Mouse (Mus musculus) urinary bladder, adult 18-20 months (tissue): ENCODE results near the gene Rad51b.

ENCODE experiments used
- DNase-seq, 2 experiments: peaks; one replicate each; pipeline ENCODE4 v3.0.0; 2022; ENCODE audit warnings: low spot score in 2 of 2, mixed read lengths in 2 of 2

The Rad51b gene

GRCm38 (mm10) chr12:79613061-79613788 is 316.1 kb downstream of the Rad51b start:
- DNase-seq: no peak

- no peak for DNase-seq
Observed at GRCm38 (mm10) chr12:79613846-79614582, 316.9 kb downstream of the Rad51b start.

- DNase-seq: no peak
Observed at GRCm38 (mm10) chr12:79614583-79614953, 317.5 kb downstream of the Rad51b start.

GRCm38 (mm10) chr12:79615717-79616316 is 318.7 kb downstream of the Rad51b start:
- no peak for DNase-seq

GRCm38 (mm10) chr12:79619009-79619408 is 321.9 kb downstream of the Rad51b start:
- DNase-seq: no peak

GRCm38 (mm10) chr12:79620693-79621092 is 323.6 kb downstream of the Rad51b start:
- DNase-seq: no peak

GRCm38 (mm10) chr12:79623308-79623707 is 326.2 kb downstream of the Rad51b start:
- DNase-seq: no peak

- no peak for DNase-seq
Observed at GRCm38 (mm10) chr12:79625699-79626554, 328.8 kb downstream of the Rad51b start.

GRCm38 (mm10) chr12:79626555-79627080 is 329.5 kb downstream of the Rad51b start:
- no peak for DNase-seq

GRCm38 (mm10) chr12:79627351-79628120 is 330.5 kb downstream of the Rad51b start:
- DNase-seq: no peak

GRCm38 (mm10) chr12:79628121-79628774 is 331.2 kb downstream of the Rad51b start:
- no peak for DNase-seq

GRCm38 (mm10) chr12:79629945-79630850 is 333.1 kb downstream of the Rad51b start:
- DNase-seq: no peak

GRCm38 (mm10) chr12:79633458-79634106 is 336.5 kb downstream of the Rad51b start:
- no peak for DNase-seq

GRCm38 (mm10) chr12:79641570-79642285 is 344.6 kb downstream of the Rad51b start:
- peak in 1 of 2 experiments; percentile 57 for DNase-seq

GRCm38 (mm10) chr12:79642715-79643114 is 345.6 kb downstream of the Rad51b start:
- DNase-seq: no peak

GRCm38 (mm10) chr12:79645656-79646055 is 348.6 kb downstream of the Rad51b start:
- DNase-seq: no peak

GRCm38 (mm10) chr12:79646646-79647164 is 349.6 kb downstream of the Rad51b start:
- DNase-seq: no peak

- no peak for DNase-seq
Observed at GRCm38 (mm10) chr12:79647382-79647781, 350.3 kb downstream of the Rad51b start.
